Mouse (Mus musculus) forebrain, embryonic 16.5 days (tissue): ENCODE results near the gene Podn. TPM values are rescaled to one million over a fixed set of nuclear protein-coding genes. Genes with fewer than 3 reads are reported as not detected.

Source experiments
- ATAC-seq: fragments of 200-750 bp; cut with Nextera tagmentation; 2 replicates; pipeline ENCODE4 v1.8.0; 2017; ENCODE audit warnings: mild to moderate bottlenecking, moderate library complexity
- H3K27ac ChIP-seq: fragments of 300-500 bp; sonication (generic); 2 replicates; pipeline ENCODE4 v1.5.1; 2014; ENCODE audit warnings: low read length, control low read depth
- H3K27me3 ChIP-seq: fragments of 300-500 bp; sonication (generic); replicated peaks from 2 replicates; pipeline ENCODE4 v1.6.1; 2014; ENCODE audit warnings: low read length; ENCODE audit not compliant: control insufficient read depth, insufficient read depth
- H3K36me3 ChIP-seq: fragments of 300-500 bp; sonication (generic); 2 replicates; pipeline ENCODE4 v1.6.1; 2014; ENCODE audit not compliant: control insufficient read depth, insufficient read depth
- H3K4me1 ChIP-seq: fragments of 300-500 bp; sonication (generic); replicated peaks from 2 replicates; pipeline ENCODE4 v1.6.1; 2014; ENCODE audit warnings: low read length; ENCODE audit not compliant: control insufficient read depth, insufficient read depth
- H3K4me2 ChIP-seq: fragments of 300-500 bp; sonication (generic); 2 replicates; pipeline ENCODE4 v1.6.1; 2014; ENCODE audit warnings: mild to moderate bottlenecking, low read length, control low read depth
- H3K4me3 ChIP-seq: fragments of 300-500 bp; sonication (generic); replicated peaks from 2 replicates; pipeline ENCODE4 v1.5.1; 2014; ENCODE audit warnings: mild to moderate bottlenecking, low read length, control low read depth
- H3K9ac ChIP-seq: fragments of 300-500 bp; sonication (generic); replicated peaks from 2 replicates; pipeline ENCODE4 v1.6.1; 2014; ENCODE audit warnings: low read depth, low read length, control low read depth
- H3K9me3 ChIP-seq: fragments of 300-500 bp; sonication (generic); 2 replicates; pipeline ENCODE4 v1.6.1; 2016; ENCODE audit warnings: low read length; ENCODE audit not compliant: control insufficient read depth
- WGBS: fragments of 180-500 bp; shearing (Covaris S2); extraction: QIAGEN DNeasy Blood & Tissue Kit; methylation state at CpG from one replicate; pipeline ENCODE4 v1.1.7; 2014; 5-methylcytosine and 5-hydroxymethylcytosine counted together
- polyA plus RNA-seq: library from polyadenylated mRNA; unstranded; fragments of >200 nt; fragmentation: Nextera tagmentation; extraction: Ambion mirVana; gene quantifications from 2 replicates; pipeline ENCODE4 v1.2.1, GENCODE M21; 2015

Podn gene
- polyA plus RNA-seq, 1 experiment from 2014 or later, result 0.35 TPM

- peak overlapping the region; percentile 66 for H3K4me3 ChIP-seq
- no peaks in the 10 kb centered on the region for H3K9me3 ChIP-seq
- ATAC-seq, result peak; percentile 19
- peaks cover 15% of the 10 kb centered on the region for H3K4me1 ChIP-seq
- H3K27ac ChIP-seq, result no peak overlapping the region
- WGBS, result 41% methylated on average over 11 of the region's 11 CpGs
- H3K9ac ChIP-seq, result peak overlapping the region; percentile 63
- H3K4me2 ChIP-seq, result peak overlapping the region; percentile 98
- peaks cover 21% of the 10 kb centered on the region for H3K27me3 ChIP-seq
- H3K36me3 ChIP-seq, result no peaks in the 10 kb centered on the region
These were observed 63.8 kb downstream of the Podn start for GRCm38 (mm10) chr4:108032352-108032849.

- Histone ChIP-seq H3K4me2 (peak overlapping the region; percentile 98), H3K27ac (no peak overlapping the region), H3K9ac (peak overlapping the region; percentile 63), H3K4me1 (peaks cover 15% of the 10 kb centered on the region), H3K36me3 (no peaks in the 10 kb centered on the region), H3K4me3 (peak overlapping the region; percentile 66), H3K9me3 (no peaks in the 10 kb centered on the region), H3K27me3 (peaks cover 21% of the 10 kb centered on the region)
- under 1% methylated on average over 75 of the region's 86 CpGs for WGBS
- ATAC-seq, result peak; percentile 54
These were observed 64.5 kb downstream of the Podn start for GRCm38 (mm10) chr4:108031502-108032351.

- Histone ChIP-seq H3K36me3 (no peaks in the 10 kb centered on the region), H3K9ac (peak overlapping the region; percentile 63), H3K4me2 (peak overlapping the region; percentile 98), H3K4me1 (peaks cover 15% of the 10 kb centered on the region), H3K27me3 (peaks cover 21% of the 10 kb centered on the region), H3K4me3 (peak overlapping the region; percentile 66), H3K27ac (no peak overlapping the region), H3K9me3 (no peaks in the 10 kb centered on the region)
- ATAC-seq, result peak; percentile 13; the same call in 1 of the 2 replicates
- WGBS, result 1% methylated on average over 22 of the region's 22 CpGs
These were observed 65.2 kb downstream of the Podn start for GRCm38 (mm10) chr4:108030888-108031501.

- Histone ChIP-seq H3K36me3 (no peaks in the 10 kb centered on the region), H3K27ac (no peak overlapping the region), H3K27me3 (peaks cover 15% of the 10 kb centered on the region), H3K9ac (no peak overlapping the region), H3K4me1 (peaks cover 7% of the 10 kb centered on the region), H3K4me3 (no peak overlapping the region), H3K9me3 (no peaks in the 10 kb centered on the region), H3K4me2 (no peak overlapping the region)
- WGBS, result 31% methylated on average over 3 of the region's 3 CpGs
- no peak for ATAC-seq
These were observed 70.1 kb downstream of the Podn start for GRCm38 (mm10) chr4:108026193-108026592.

- no peak overlapping the region for H3K9ac ChIP-seq
- H3K27me3 ChIP-seq, result peaks cover 6% of the 10 kb centered on the region
- no peaks in the 10 kb centered on the region for H3K9me3 ChIP-seq
- H3K4me1 ChIP-seq, result no peaks in the 10 kb centered on the region
- no peak overlapping the region for H3K27ac ChIP-seq
- H3K36me3 ChIP-seq, result no peaks in the 10 kb centered on the region
- ATAC-seq, result no peak
- 6% methylated on average over 10 of the region's 10 CpGs for WGBS
- H3K4me3 ChIP-seq, result no peak overlapping the region
- no peak overlapping the region for H3K4me2 ChIP-seq
These were observed 71.0 kb downstream of the Podn start for GRCm38 (mm10) chr4:108025269-108025668.

- no peak overlapping the region for H3K4me3 ChIP-seq
- no peaks in the 10 kb centered on the region for H3K36me3 ChIP-seq
- no peak overlapping the region for H3K9ac ChIP-seq
- H3K4me2 ChIP-seq, result no peak overlapping the region
- WGBS, result 76% methylated on average over 5 of the region's 5 CpGs
- H3K4me1 ChIP-seq, result no peaks in the 10 kb centered on the region
- H3K27me3 ChIP-seq, result peaks cover 4% of the 10 kb centered on the region; the same call in 1 of the 2 replicates
- ATAC-seq, result no peak
- H3K27ac ChIP-seq, result no peak overlapping the region
- no peaks in the 10 kb centered on the region for H3K9me3 ChIP-seq
These were observed 71.6 kb downstream of the Podn start for GRCm38 (mm10) chr4:108024641-108025040.

GRCm38 (mm10) chr4:108023186-108023585, 73.1 kb downstream of the Podn start:
- H3K4me2 ChIP-seq, result no peak overlapping the region
- no peaks in the 10 kb centered on the region for H3K9me3 ChIP-seq
- no peak overlapping the region for H3K4me3 ChIP-seq
- H3K4me1 ChIP-seq, result no peaks in the 10 kb centered on the region; the same call in 1 of the 2 replicates
- H3K36me3 ChIP-seq, result no peaks in the 10 kb centered on the region
- no peak overlapping the region for H3K9ac ChIP-seq
- H3K27ac ChIP-seq, result no peak overlapping the region
- peaks cover 4% of the 10 kb centered on the region; the same call in 1 of the 2 replicates for H3K27me3 ChIP-seq
- ATAC-seq, result no peak
- 80% methylated on average over 4 of the region's 4 CpGs for WGBS

GRCm38 (mm10) chr4:108020178-108020577, 76.1 kb downstream of the Podn start:
- Histone ChIP-seq H3K4me3 (no peak overlapping the region), H3K27ac (no peak overlapping the region), H3K27me3 (no peaks in the 10 kb centered on the region), H3K4me1 (no peaks in the 10 kb centered on the region; the same call in 1 of the 2 replicates), H3K36me3 (no peaks in the 10 kb centered on the region), H3K4me2 (no peak overlapping the region), H3K9ac (no peak overlapping the region), H3K9me3 (no peaks in the 10 kb centered on the region)
- ATAC-seq, result no peak
- WGBS, result 77% methylated on average over 6 of the region's 6 CpGs
